Mouse (Mus musculus) hindbrain, embryonic 11.5 days (tissue): ENCODE measurements around the gene 3110082I17Rik. TPM values are rescaled to one million over a fixed set of nuclear protein-coding genes. Genes with fewer than 3 reads are reported as not detected.

Experiments used
- ATAC-seq: fragments of 200-750 bp; cut with Nextera tagmentation; 2 replicates; pipeline ENCODE4 v1.8.0; 2017; ENCODE audit warnings: mild to moderate bottlenecking, moderate TSS enrichment, moderate library complexity; ENCODE audit not compliant: low FRiP score
- DNase-seq: peaks from one replicate; pipeline ENCODE4 v3.0.0-alpha.2; 2015; ENCODE audit warnings: low spot score
- H3K27ac ChIP-seq: fragments of 300-500 bp; sonication (generic); 2 replicates; pipeline ENCODE4 v1.5.1; 2014; ENCODE audit warnings: mild to moderate bottlenecking, low read depth, low read length
- H3K27me3 ChIP-seq: fragments of 300-500 bp; sonication (generic); 2 replicates; pipeline ENCODE4 v1.6.1; 2014; ENCODE audit warnings: mild to moderate bottlenecking, low read length, moderate library complexity, mixed read lengths; ENCODE audit not compliant: control insufficient read depth, insufficient read depth
- H3K36me3 ChIP-seq: fragments of 300-500 bp; sonication (generic); 2 replicates; pipeline ENCODE4 v1.6.1; 2014; ENCODE audit warnings: mild to moderate bottlenecking, low read length, moderate library complexity, mixed read lengths; ENCODE audit not compliant: control insufficient read depth, insufficient read depth
- H3K4me1 ChIP-seq: fragments of 300-500 bp; sonication (generic); replicated peaks from 2 replicates; pipeline ENCODE4 v1.6.1; 2014; ENCODE audit warnings: low read length, mixed read lengths; ENCODE audit not compliant: control insufficient read depth, insufficient read depth
- H3K4me2 ChIP-seq: fragments of 300-500 bp; sonication (generic); replicated peaks from 2 replicates; pipeline ENCODE4 v1.6.1; 2014; ENCODE audit warnings: mild to moderate bottlenecking, low read depth, low read length
- H3K4me3 ChIP-seq: fragments of 300-500 bp; sonication (generic); 2 replicates; pipeline ENCODE4 v1.5.1; 2014; ENCODE audit warnings: low read depth, low read length
- H3K9ac ChIP-seq: fragments of 300-500 bp; sonication (generic); 2 replicates; pipeline ENCODE4 v1.6.1; 2014; ENCODE audit warnings: low read depth, low read length
- H3K9me3 ChIP-seq: fragments of 300-500 bp; sonication (generic); 2 replicates; pipeline ENCODE4 v1.6.1; 2016; ENCODE audit warnings: low read length; ENCODE audit not compliant: control insufficient read depth
- WGBS: fragments of 180-500 bp; shearing (Covaris S2); extraction: QIAGEN DNeasy Blood & Tissue Kit; methylation state at CpG from one replicate; pipeline ENCODE4 v1.1.7; 2014; 5-methylcytosine and 5-hydroxymethylcytosine counted together
- polyA plus RNA-seq: library from polyadenylated mRNA; unstranded; fragments of >200 nt; fragmentation: Nextera tagmentation; extraction: Ambion mirVana; gene quantifications from 2 replicates; pipeline ENCODE4 v1.2.1, GENCODE M21; 2014

Gene 3110082I17Rik
- polyA plus RNA-seq, 1 experiment from 2014 or later: 29.2 TPM

DNA sequence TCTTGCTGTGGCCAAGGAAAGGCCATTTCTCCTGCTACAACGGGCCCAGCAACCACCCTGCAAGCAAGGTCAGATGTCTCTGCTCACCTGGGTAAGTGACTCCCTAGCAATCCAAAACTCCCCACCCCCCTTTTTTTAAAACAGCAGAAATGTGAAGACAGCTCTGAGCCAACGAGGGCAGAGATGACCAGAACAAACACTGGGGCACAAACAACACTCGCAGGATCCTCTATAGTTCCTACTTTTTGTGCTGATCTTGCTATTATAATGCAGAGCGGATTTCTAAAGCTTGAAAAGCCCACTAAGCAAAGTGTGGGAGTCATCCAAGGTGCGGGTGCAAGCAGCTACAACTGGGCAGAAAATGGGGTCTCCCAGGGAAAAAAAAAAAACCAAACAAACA is 89.2 kb downstream of the 3110082I17Rik start:
- Histone ChIP-seq H3K27ac (no peak overlapping the region), H3K36me3 (no peaks in the 10 kb centered on the region), H3K9me3 (no peaks in the 10 kb centered on the region), H3K4me1 (peaks cover 4% of the 10 kb centered on the region; the same call in 1 of the 2 replicates), H3K4me2 (peak overlapping the region; percentile 88; the same call in 1 of the 2 replicates), H3K4me3 (no peak overlapping the region), H3K27me3 (no peaks in the 10 kb centered on the region), H3K9ac (no peak overlapping the region; the same call in 1 of the 2 replicates)
- WGBS: 60% methylated on average over 5 of the region's 5 CpGs
- DNase-seq (no peak), ATAC-seq (no peak)

DNA sequence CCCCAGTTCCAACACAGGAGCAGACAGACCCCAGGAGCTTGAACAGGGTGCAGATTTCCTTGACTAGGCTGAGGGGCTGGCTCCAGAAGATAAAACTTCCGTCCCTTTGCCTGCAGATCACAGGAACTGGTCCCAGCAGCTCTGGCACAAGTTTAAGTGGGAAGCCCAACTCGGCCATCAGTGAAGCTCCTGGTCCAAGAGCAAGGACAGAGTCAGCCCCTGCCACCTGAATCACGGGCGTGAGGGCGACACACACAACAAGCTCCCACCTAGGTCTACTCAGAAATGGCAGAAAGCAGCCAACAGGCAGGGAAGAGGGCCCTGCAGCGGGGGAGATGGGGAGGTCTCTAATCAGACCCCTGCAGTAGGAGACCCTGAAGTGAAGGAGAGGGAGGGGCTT is 90.0 kb downstream of the 3110082I17Rik start:
- no peak overlapping the region for H3K27ac ChIP-seq
- no peak overlapping the region for H3K4me2 ChIP-seq
- H3K4me1 ChIP-seq: peaks cover 4% of the 10 kb centered on the region; the same call in 1 of the 2 replicates
- no peak overlapping the region for H3K9ac ChIP-seq
- 83% methylated on average over 6 of the region's 6 CpGs for WGBS
- no peak overlapping the region for H3K4me3 ChIP-seq
- no peaks in the 10 kb centered on the region for H3K27me3 ChIP-seq
- no peak for DNase-seq
- no peaks in the 10 kb centered on the region for H3K36me3 ChIP-seq
- H3K9me3 ChIP-seq: no peaks in the 10 kb centered on the region
- ATAC-seq: no peak

DNA sequence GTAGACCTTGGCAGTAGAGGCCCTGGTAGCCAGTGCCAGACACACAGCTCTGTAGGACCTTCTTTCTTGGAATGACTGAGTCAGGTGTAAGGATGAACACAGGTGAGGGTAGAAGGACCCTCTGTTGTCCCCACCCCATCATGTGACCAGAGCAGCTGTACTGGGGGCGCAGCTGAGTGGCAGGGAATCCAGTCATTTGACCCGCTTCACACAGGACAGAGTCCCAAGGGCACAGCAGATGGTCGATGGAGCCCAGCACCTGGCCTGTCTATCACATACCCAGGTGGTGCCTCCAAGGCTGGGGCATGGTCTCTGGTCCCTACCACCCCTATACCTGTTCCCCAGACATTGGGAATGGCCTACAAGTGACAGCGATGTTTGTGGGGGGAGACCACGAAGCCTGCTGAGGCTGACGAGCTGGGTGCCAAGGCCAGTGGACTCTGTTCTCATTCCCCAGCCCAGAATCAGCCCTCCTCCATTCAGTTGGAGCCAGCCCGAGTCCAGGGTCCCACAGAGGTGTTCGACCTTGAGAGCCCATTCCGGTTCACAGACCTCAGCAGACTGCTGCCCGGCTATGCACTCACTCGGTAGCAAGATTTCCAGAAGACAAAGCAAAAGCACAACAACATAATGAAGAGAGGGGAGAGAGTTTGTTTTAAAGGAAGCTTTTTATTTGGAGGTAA is 91.5 kb downstream of the 3110082I17Rik start:
- Histone ChIP-seq H3K9ac (no peak overlapping the region), H3K27ac (no peak overlapping the region), H3K4me1 (peaks cover 4% of the 10 kb centered on the region; the same call in 1 of the 2 replicates), H3K4me3 (no peak overlapping the region), H3K36me3 (no peaks in the 10 kb centered on the region), H3K27me3 (no peaks in the 10 kb centered on the region; the same call in 1 of the 2 replicates), H3K9me3 (no peaks in the 10 kb centered on the region), H3K4me2 (no peak overlapping the region)
- DNase-seq (no peak), ATAC-seq (no peak)
- WGBS: 86% methylated on average over 11 of the region's 11 CpGs

DNA sequence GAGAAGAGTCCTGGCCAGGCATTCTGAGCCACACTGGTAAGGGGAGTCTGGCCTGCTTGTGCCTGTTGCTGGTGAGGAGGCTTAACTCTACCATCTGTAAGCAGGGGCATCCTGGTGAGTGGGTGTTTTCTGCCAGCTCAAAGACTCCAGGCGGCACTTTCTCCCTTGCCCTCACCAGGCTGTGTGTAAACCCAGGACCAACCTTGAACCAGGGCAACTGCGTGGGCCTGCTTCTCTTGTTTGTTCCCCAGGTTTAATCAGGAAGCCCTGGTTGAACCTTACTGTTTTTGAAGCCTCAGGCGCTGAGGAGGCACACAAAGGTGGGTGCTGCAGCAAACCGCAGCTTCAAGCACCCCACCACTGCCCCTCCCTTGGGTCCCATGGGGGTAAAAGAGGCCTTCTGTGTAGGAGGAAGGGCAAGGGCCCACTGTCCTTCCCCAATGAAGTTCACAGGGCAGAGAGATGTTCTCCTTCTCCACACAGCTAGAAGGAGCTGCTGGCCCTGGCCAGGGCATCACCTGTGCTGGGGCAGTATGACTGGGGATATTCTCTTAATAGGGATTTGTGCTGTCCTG is 92.4 kb downstream of the 3110082I17Rik start:
- DNase-seq (no peak), ATAC-seq (no peak)
- Histone ChIP-seq H3K4me2 (no peak overlapping the region), H3K4me3 (no peak overlapping the region), H3K9me3 (no peaks in the 10 kb centered on the region), H3K36me3 (no peaks in the 10 kb centered on the region), H3K27me3 (no peaks in the 10 kb centered on the region; the same call in 1 of the 2 replicates), H3K27ac (no peak overlapping the region), H3K9ac (no peak overlapping the region), H3K4me1 (peaks cover 4% of the 10 kb centered on the region; the same call in 1 of the 2 replicates)
- 91% methylated on average over 4 of the region's 4 CpGs for WGBS

DNA sequence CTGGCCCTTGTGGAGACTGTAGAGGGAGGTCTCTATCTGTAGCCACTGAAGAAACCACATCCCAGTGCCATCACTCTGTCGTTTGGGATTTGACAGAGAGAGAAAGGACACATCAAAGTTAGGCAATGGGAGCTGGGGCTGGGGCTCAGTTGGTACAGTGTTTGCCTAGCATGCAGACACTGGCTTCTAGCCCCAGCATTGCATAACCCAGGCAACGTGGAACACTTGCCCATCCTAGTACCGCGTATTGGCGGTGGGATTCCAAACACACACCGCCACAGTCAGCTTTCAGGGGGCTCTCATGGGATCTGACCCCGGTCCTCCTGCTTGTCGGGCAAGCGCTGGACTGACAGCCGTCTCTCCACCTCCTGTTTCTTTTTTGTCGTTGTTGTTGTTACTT is 93.8 kb downstream of the 3110082I17Rik start:
- 73% methylated on average over 11 of the region's 11 CpGs for WGBS
- Histone ChIP-seq H3K27ac (no peak overlapping the region), H3K4me1 (peaks cover 2% of the 10 kb centered on the region; the same call in 1 of the 2 replicates), H3K9me3 (no peaks in the 10 kb centered on the region), H3K4me3 (no peak overlapping the region), H3K9ac (no peak overlapping the region), H3K27me3 (no peaks in the 10 kb centered on the region; the same call in 1 of the 2 replicates), H3K4me2 (no peak overlapping the region), H3K36me3 (no peaks in the 10 kb centered on the region)
- no peak for ATAC-seq
- no peak for DNase-seq

DNA sequence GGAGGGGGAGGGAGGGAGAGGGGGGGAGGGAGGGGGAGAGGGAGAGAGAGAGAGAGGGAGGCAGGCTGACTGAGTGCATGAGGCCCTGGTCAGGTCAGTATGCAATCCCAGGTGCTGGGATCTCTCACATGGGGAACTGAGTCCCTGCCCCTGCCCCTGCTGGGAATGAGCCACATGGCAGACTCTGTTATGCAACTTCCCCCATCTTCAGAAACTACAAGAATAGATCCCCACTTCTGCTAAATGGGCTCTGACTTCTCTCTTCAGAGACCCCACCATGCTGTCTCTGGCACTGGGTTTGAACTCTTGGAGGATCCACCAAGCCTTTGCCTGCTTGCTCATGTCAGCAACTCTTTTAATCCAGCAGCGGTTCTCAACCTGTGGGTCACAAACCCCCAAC is 94.5 kb downstream of the 3110082I17Rik start:
- WGBS: 95% methylated on average over 1 of the region's 1 CpGs
- DNase-seq (no peak), ATAC-seq (no peak)
- no peaks in the 10 kb centered on the region for H3K9me3 ChIP-seq
- H3K9ac ChIP-seq: no peak overlapping the region
- no peaks in the 10 kb centered on the region; the same call in 1 of the 2 replicates for H3K27me3 ChIP-seq
- H3K4me3 ChIP-seq: no peak overlapping the region
- H3K4me1 ChIP-seq: no peaks in the 10 kb centered on the region; the same call in 1 of the 2 replicates
- H3K4me2 ChIP-seq: no peak overlapping the region
- H3K27ac ChIP-seq: no peak overlapping the region
- no peaks in the 10 kb centered on the region for H3K36me3 ChIP-seq

DNA sequence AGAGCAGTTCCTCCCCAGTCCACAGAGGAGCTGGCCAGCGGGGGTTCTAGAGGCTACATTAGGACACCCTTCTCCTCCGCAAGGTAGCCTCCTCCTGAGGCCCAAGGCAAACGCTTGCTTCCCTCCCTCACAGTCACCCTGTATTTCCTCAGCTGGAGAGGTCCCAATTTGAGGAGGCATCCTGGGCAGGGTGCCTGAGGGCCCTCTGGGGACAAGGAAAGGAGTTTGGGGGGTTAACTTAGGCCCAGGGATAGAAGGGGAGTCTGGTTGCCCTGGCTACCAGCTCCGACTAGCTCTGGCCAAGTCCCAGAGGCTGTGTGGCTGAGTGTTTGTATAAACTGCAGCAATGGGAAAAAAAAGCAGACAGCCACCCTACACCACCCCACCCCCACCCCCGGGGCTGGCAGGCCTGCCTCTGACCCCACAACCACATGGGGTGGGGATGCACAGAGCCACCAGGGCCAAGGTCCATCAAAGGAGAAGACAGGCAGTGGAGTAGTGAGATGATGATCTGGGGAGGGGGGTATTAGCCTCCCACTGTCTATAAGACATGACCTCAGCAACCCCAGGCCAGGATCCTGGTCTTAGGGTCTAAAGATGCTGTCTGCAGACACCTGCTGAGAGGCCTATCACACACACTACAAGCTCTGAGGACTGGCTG is 95.3 kb downstream of the 3110082I17Rik start:
- no peaks in the 10 kb centered on the region for H3K36me3 ChIP-seq
- H3K27ac ChIP-seq: peak overlapping the region; percentile 48; the same call in 1 of the 2 replicates
- DNase-seq (no peak), ATAC-seq (no peak)
- no peaks in the 10 kb centered on the region; the same call in 1 of the 2 replicates for H3K27me3 ChIP-seq
- H3K4me2 ChIP-seq: no peak overlapping the region
- no peak overlapping the region for H3K4me3 ChIP-seq
- H3K9ac ChIP-seq: no peak overlapping the region; the same call in 1 of the 2 replicates
- H3K9me3 ChIP-seq: no peaks in the 10 kb centered on the region
- 32% methylated on average over 5 of the region's 5 CpGs for WGBS
- no peaks in the 10 kb centered on the region; the same call in 1 of the 2 replicates for H3K4me1 ChIP-seq

DNA sequence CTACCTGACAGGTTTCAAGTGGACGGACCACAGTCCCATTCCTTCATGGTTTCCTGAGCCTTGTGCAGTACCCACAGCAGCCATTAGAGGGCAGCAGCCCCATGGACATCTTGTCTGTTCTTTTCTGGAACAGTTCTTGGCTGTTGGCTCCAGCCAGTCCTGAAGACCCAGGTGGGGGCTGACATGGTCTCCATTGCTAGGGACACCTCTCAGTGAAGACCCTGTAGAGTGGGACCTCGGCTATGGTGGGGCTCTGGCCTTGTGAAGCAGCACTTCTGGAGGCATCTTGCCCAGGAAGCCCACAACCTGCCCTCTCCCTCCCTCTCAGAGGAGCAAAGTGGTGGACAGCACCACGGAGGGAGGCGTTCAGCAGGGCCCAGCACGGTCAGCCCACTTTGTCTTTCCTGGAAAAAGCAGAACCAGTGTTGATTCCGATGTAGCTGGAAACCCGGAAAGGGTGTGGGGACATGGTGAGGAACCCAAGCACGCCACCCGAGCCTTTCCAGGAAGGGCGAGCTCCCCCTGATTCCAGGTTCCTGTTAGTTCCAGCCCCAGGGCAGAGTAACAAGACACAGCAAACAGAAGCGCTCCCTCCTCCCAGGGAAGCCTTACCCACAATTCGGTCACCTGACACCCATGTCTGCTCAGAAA is 95.9 kb downstream of the 3110082I17Rik start:
- Histone ChIP-seq H3K4me1 (no peaks in the 10 kb centered on the region), H3K4me3 (no peak overlapping the region), H3K4me2 (no peak overlapping the region), H3K9ac (no peak overlapping the region), H3K9me3 (no peaks in the 10 kb centered on the region), H3K27me3 (no peaks in the 10 kb centered on the region; the same call in 1 of the 2 replicates), H3K27ac (no peak overlapping the region), H3K36me3 (no peaks in the 10 kb centered on the region)
- WGBS: 37% methylated on average over 12 of the region's 12 CpGs
- peak; percentile 57 for ATAC-seq
- peak; percentile 93 for DNase-seq
